12 mouse cellular contexts compared by ENCODE assay signal in genomic region chr17:63862399-63862798, GRCm38 (mm10). TPM values are rescaled to one million over a fixed set of nuclear protein-coding genes. Genes with fewer than 3 reads are reported as not detected.
DNase-seq lines count a peak whose midpoint lies in the region; ATAC-seq and TF ChIP-seq lines count a peak whose summit lies in the region.
"Had no signal": no experiment of that assay in that cellular context is flagged by ENCODE, and none has a peak within 500 bp of the region (broad histone marks: within the 10 kb centered on the region; RNA-seq: fewer than 3 reads in every experiment).

No protein-coding gene starts in this region.

- intact Hi-C loops in heart, postnatal 10 days (cut with DNase I) = loop anchor here (5.0 to 10.0 kb wide), 2 partner anchors 472 to 740 kb away; partner anchors contain the start of genes Man2a1 and Pja2

- TF ChIP-seq EP300 in liver, embryonic 14.5 days (IDR thresholded peaks at IDR 0.05; ENCODE audit: low read depth) = no peak

- no peak for DNase-seq in heart, postnatal 10 days
- no peak for DNase-seq in limb, embryonic 10.5 days (ENCODE audit: low spot score)
- DNase-seq in NIH3T3 (ENCODE audit: low read depth) = peak; percentile 38
- no peak for DNase-seq in liver, embryonic 14.5 days (ENCODE audit: low read depth in 3 of 3, low spot score in 3 of 3)
- DNase-seq in spleen, postnatal 10 days (ENCODE audit: low spot score in 2 of 2) = no peak
- DNase-seq: cerebellum, adult 11-12 months; gastrocnemius, postnatal 14 days; kidney, postnatal 4 days had no signal

- H3K4me3 ChIP-seq in heart, embryonic 14.5 days (ENCODE audit: control insufficient read depth in 1 of 2, insufficient read depth in 1 of 2, low read depth in 1 of 2, low read length in 2 of 2) = peak overlapping the region in 1 of 2 experiments; percentile 94; a peak in 2 of 4 replicates
- no peak overlapping the region for H3K4me3 ChIP-seq in limb, embryonic 15.5 days
- H3K4me3 ChIP-seq in limb, embryonic 10.5 days = no peak overlapping the region
- no peak overlapping the region for H3K4me3 ChIP-seq in liver, embryonic 14.5 days (ENCODE audit: insufficient read depth in 1 of 2, low read depth in 2 of 2, low read length in 2 of 2)

- WGBS in heart, embryonic 14.5 days = 30% methylated on average over 3 of the region's 3 CpGs
- 41% methylated on average over 3 of the region's 3 CpGs for WGBS in limb, embryonic 15.5 days
- WGBS in limb, embryonic 10.5 days = 65% methylated on average over 3 of the region's 3 CpGs
- WGBS in liver, embryonic 14.5 days (ENCODE audit: insufficient replicate concordance) = 18% methylated on average over 3 of the region's 3 CpGs

- peak overlapping the region; percentile 76; the same call in 1 of the 2 replicates for H3K9ac ChIP-seq in heart, embryonic 14.5 days (ENCODE audit: low read length)
- H3K9ac ChIP-seq in limb, embryonic 15.5 days = no peak overlapping the region
- H3K9ac ChIP-seq in liver, embryonic 14.5 days (replicated peaks) = no peak overlapping the region

- no peak for ATAC-seq in heart, embryonic 14.5 days (ENCODE audit: insufficient number of reproducible peaks, insufficient read depth, low FRiP score, low read depth)
- no peak for ATAC-seq in limb, embryonic 15.5 days (ENCODE audit: insufficient number of reproducible peaks, low FRiP score, low TSS enrichment, low read depth)
- no peak for ATAC-seq in liver, embryonic 14.5 days (ENCODE audit: insufficient read depth)
- ATAC-seq: CD4-positive, CD25-positive, alpha-beta regulatory T cell, adult 4 months had no signal

- H3K27me3 ChIP-seq in heart, embryonic 14.5 days (ENCODE audit: control insufficient read depth, insufficient read depth, low read length) = no peaks in the 10 kb centered on the region
- no peaks in the 10 kb centered on the region for H3K27me3 ChIP-seq in limb, embryonic 15.5 days
- H3K27me3 ChIP-seq in limb, embryonic 10.5 days (ENCODE audit: low read depth, poor library complexity, severe bottlenecking) = no peaks in the 10 kb centered on the region
- peaks cover 10% of the 10 kb centered on the region; the same call in 1 of the 2 replicates for H3K27me3 ChIP-seq in liver, embryonic 14.5 days (ENCODE audit: control insufficient read depth, insufficient read depth, low read length)
- H3K27me3 ChIP-seq: forebrain, embryonic 13.5 days had no signal

- no peaks in the 10 kb centered on the region for H3K9me3 ChIP-seq in heart, embryonic 14.5 days (ENCODE audit: control insufficient read depth, low read length)
- no peaks in the 10 kb centered on the region for H3K9me3 ChIP-seq in limb, embryonic 15.5 days
- H3K9me3 ChIP-seq in limb, embryonic 10.5 days (replicated peaks) = no peaks in the 10 kb centered on the region
- H3K9me3 ChIP-seq in liver, embryonic 14.5 days (ENCODE audit: control insufficient read depth, low read length) = no peaks in the 10 kb centered on the region
- H3K9me3 ChIP-seq: forebrain, embryonic 13.5 days had no signal

- no peak overlapping the region for H3K27ac ChIP-seq in heart, embryonic 14.5 days (replicated peaks in 1 of 2; ENCODE audit: control insufficient read depth in 1 of 2, insufficient read depth in 1 of 2, low read depth in 2 of 2, low read length in 2 of 2)
- H3K27ac ChIP-seq in limb, embryonic 15.5 days = no peak overlapping the region
- H3K27ac ChIP-seq in limb, embryonic 10.5 days = no peak overlapping the region
- H3K27ac ChIP-seq in liver, embryonic 14.5 days = no peak overlapping the region
- H3K27ac ChIP-seq: forebrain, embryonic 13.5 days had no signal

- H3K4me2 ChIP-seq in heart, embryonic 14.5 days (ENCODE audit: low read length) = peak overlapping the region; percentile 79
- peak overlapping the region; percentile 87; the same call in 1 of the 2 replicates for H3K4me2 ChIP-seq in limb, embryonic 15.5 days
- H3K4me2 ChIP-seq in liver, embryonic 14.5 days (ENCODE audit: low read depth) = peak overlapping the region; percentile 99

- TF ChIP-seq CTCF in liver, embryonic 14.5 days (IDR thresholded peaks at IDR 0.05; ENCODE audit: low read depth) = no peak

- no peaks in the 10 kb centered on the region for H3K36me3 ChIP-seq in heart, embryonic 14.5 days (ENCODE audit: control insufficient read depth, insufficient read depth, low read length)
- no peaks in the 10 kb centered on the region for H3K36me3 ChIP-seq in limb, embryonic 15.5 days
- no peaks in the 10 kb centered on the region for H3K36me3 ChIP-seq in limb, embryonic 10.5 days
- no peaks in the 10 kb centered on the region for H3K36me3 ChIP-seq in liver, embryonic 14.5 days (replicated peaks; ENCODE audit: control insufficient read depth, insufficient read depth, low read depth)

- H3K4me1 ChIP-seq in heart, embryonic 14.5 days (ENCODE audit: control insufficient read depth in 2 of 2, insufficient read depth in 2 of 2, low read length in 2 of 2) = peaks cover 2 to 19% of the 10 kb centered on the region in 2 experiments; a peak in 3 of 4 replicates
- peaks cover 9% of the 10 kb centered on the region; the same call in 1 of the 2 replicates for H3K4me1 ChIP-seq in limb, embryonic 15.5 days
- H3K4me1 ChIP-seq in limb, embryonic 10.5 days = peaks cover 9% of the 10 kb centered on the region
- H3K4me1 ChIP-seq in liver, embryonic 14.5 days (replicated peaks; ENCODE audit: control insufficient read depth in 2 of 2, insufficient read depth in 2 of 2, low read length in 1 of 2) = peaks cover 8 to 9% of the 10 kb centered on the region in 2 experiments

RNA-seq across cellular contexts. Expression of gene Fer, which starts 0.5 kb away (rescaled TPM):
- polyA plus RNA-seq in heart, embryonic 14.5 days (2014; fragmentation: Nextera tagmentation; extraction: Ambion mirVana) = 26.0 and 26.5 TPM in 2 replicates
- 10 to 100 TPM; 23.4 to 25.3 TPM for total RNA-seq in heart, postnatal 10 days (2021)
- polyA plus RNA-seq in limb, embryonic 15.5 days (2015; fragmentation: Nextera tagmentation; extraction: Ambion mirVana) = 36.6 and 37.1 TPM in 2 replicates
- polyA plus RNA-seq in limb, embryonic 10.5 days (2016; fragmentation: Nextera tagmentation; extraction: Ambion mirVana) = 19.1 and 25.4 TPM in 2 replicates
- polyA plus RNA-seq in liver, embryonic 14.5 days (2012; rRNA removed) = 1.6 and 2.9 TPM in 2 replicates
- 7.0 and 10.1 TPM in 2 replicates for polyA plus RNA-seq in liver, embryonic 14.5 days (2014; fragmentation: Nextera tagmentation; extraction: Ambion mirVana)

RNA-seq across cellular contexts. Expression of gene A930002H24Rik, which starts 1.2 kb away (rescaled TPM):
- 3.3 and 3.6 TPM in 2 replicates for polyA plus RNA-seq in heart, embryonic 14.5 days (2014; fragmentation: Nextera tagmentation; extraction: Ambion mirVana)
- total RNA-seq in heart, postnatal 10 days (2021) = 1 to 10 TPM; 1.2 to 1.4 TPM
- 2.0 and 3.2 TPM in 2 replicates for polyA plus RNA-seq in limb, embryonic 15.5 days (2015; fragmentation: Nextera tagmentation; extraction: Ambion mirVana)
- 1.0 and 1.5 TPM in 2 replicates for polyA plus RNA-seq in limb, embryonic 10.5 days (2016; fragmentation: Nextera tagmentation; extraction: Ambion mirVana)
- polyA plus RNA-seq in liver, embryonic 14.5 days (2012; rRNA removed) = 0.49 and 0.68 TPM in 2 replicates
- 0.29 and 0.64 TPM in 2 replicates for polyA plus RNA-seq in liver, embryonic 14.5 days (2014; fragmentation: Nextera tagmentation; extraction: Ambion mirVana)
- total RNA-seq: gastrocnemius, postnatal 14 days had no signal
- polyA plus RNA-seq: CD4-positive, CD25-positive, alpha-beta regulatory T cell, adult 4 months had no signal
